Mouse (Mus musculus): ENCODE results near the gene Vldlr. TPM values are rescaled to one million over a fixed set of nuclear protein-coding genes. Genes with fewer than 3 reads are reported as not detected.

The Vldlr gene
- polyA plus RNA-seq, 1 experiment = 0.28 TPM

DNA sequence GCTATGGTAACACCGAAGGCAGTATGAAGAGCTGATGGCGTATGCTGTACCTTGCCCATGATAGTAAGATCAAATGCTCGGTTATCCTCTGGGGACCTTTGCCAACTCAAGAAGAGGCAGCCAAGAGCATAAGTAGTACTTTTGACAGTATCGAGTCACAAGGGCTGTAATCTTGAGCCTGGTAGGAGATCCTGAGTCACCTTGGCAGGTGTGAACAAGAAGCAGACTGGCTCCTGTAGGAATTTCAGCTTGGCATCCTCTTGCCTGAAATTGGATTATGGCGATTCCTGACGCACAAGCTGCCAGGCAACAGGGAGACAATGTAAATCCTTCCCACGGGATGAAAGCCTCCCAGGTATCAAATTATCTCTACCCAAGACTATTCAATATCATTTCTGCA is 32.8 kb upstream of the Vldlr start:
- H3K36me3 ChIP-seq (ENCODE audit: control insufficient read depth, insufficient read depth, low read length) = no peaks in the 10 kb centered on the region
- TF ChIP-seq CTCF (IDR thresholded peaks at IDR 0.05; ENCODE audit: control insufficient read depth, insufficient read depth, insufficient replicate concordance, low read depth, low read length) (no peak), POLR2A (IDR thresholded peaks at IDR 0.05; ENCODE audit: control insufficient read depth, low read depth, low read length) (no peak)
- no peak overlapping the region for H3K27ac ChIP-seq (ENCODE audit: control insufficient read depth, insufficient read depth, low read depth, low read length)
- no peaks in the 10 kb centered on the region for H3K4me1 ChIP-seq (ENCODE audit: control insufficient read depth, insufficient read depth, low read length)
- no peak overlapping the region for H3K4me3 ChIP-seq (ENCODE audit: control insufficient read depth, low read depth, low read length)
- H3K27me3 ChIP-seq (ENCODE audit: control insufficient read depth, insufficient read depth, low read length) = no peaks in the 10 kb centered on the region

- H3K4me3 ChIP-seq (ENCODE audit: control insufficient read depth, low read depth, low read length) = no peak overlapping the region
- no peak overlapping the region for H3K27ac ChIP-seq (ENCODE audit: control insufficient read depth, insufficient read depth, low read depth, low read length)
- H3K27me3 ChIP-seq (ENCODE audit: control insufficient read depth, insufficient read depth, low read length) = no peaks in the 10 kb centered on the region
- H3K36me3 ChIP-seq (ENCODE audit: control insufficient read depth, insufficient read depth, low read length) = no peaks in the 10 kb centered on the region
- no peaks in the 10 kb centered on the region for H3K4me1 ChIP-seq (ENCODE audit: control insufficient read depth, insufficient read depth, low read length)
- no peak for TF ChIP-seq POLR2A (IDR thresholded peaks at IDR 0.05; ENCODE audit: control insufficient read depth, low read depth, low read length)
- TF ChIP-seq CTCF (IDR thresholded peaks at IDR 0.05; ENCODE audit: control insufficient read depth, insufficient read depth, insufficient replicate concordance, low read depth, low read length) = no peak
Measured at GRCm38 (mm10) chr19:27203711-27204238, 12.5 kb upstream of the Vldlr start.

DNA sequence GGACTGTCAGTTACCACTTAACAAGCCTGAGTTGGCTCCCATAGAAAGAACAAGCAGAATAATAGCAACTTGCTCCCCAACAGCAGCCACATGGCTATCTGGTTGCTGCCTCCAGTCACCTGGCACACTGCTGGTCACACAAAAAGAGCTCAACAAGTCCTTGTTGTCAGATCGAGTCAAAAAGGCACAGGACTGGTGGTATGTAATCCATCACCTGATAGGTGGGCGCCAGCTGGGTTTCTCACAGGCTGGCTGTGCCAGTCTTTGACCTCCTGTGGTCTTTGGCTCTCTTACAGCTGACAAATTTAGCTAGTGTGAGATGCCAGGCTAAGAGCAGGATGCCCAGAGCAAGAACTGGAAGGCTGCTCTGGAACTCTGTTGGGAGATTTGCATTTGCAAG is 5.3 kb upstream of the Vldlr start:
- H3K27ac ChIP-seq (ENCODE audit: control insufficient read depth, insufficient read depth, low read depth, low read length) = no peak overlapping the region
- no peak overlapping the region for H3K4me3 ChIP-seq (ENCODE audit: control insufficient read depth, low read depth, low read length)
- no peaks in the 10 kb centered on the region for H3K36me3 ChIP-seq (ENCODE audit: control insufficient read depth, insufficient read depth, low read length)
- no peaks in the 10 kb centered on the region for H3K27me3 ChIP-seq (ENCODE audit: control insufficient read depth, insufficient read depth, low read length)
- no peaks in the 10 kb centered on the region for H3K4me1 ChIP-seq (ENCODE audit: control insufficient read depth, insufficient read depth, low read length)
- TF ChIP-seq CTCF (IDR thresholded peaks at IDR 0.05; ENCODE audit: control insufficient read depth, insufficient read depth, insufficient replicate concordance, low read depth, low read length) = no peak

DNA sequence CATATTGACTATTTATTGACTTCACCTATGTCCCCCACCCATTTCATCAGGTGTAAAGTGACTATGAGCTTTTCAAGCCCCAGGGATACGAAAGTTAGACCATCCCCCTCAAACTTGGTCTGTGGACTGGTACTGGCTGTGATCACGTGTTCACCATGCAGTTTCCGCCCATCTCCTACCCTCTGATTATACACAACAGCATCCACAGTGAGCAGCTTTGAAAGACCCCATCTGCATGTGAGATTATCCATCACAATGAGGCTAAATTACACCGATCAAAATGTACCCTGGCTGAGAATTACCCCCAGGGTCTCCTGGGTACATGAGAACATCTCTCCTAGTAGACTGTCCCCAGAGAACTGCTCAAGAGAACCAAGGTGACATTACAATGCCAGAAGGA is 688 bp upstream of the Vldlr start:
- TF ChIP-seq POLR2A (IDR thresholded peaks at IDR 0.05; ENCODE audit: control insufficient read depth, low read depth, low read length) (no peak), CTCF (IDR thresholded peaks at IDR 0.05; ENCODE audit: control insufficient read depth, insufficient read depth, insufficient replicate concordance, low read depth, low read length) (no peak)
- H3K27me3 ChIP-seq (ENCODE audit: control insufficient read depth, insufficient read depth, low read length) = no peaks in the 10 kb centered on the region

GRCm38 (mm10) chr19:27216767-27217403 is 601 bp downstream of the Vldlr start:
- peak overlapping the region; percentile 25 for H3K4me3 ChIP-seq (ENCODE audit: control insufficient read depth, low read depth, low read length)
- no peak for TF ChIP-seq POLR2A (IDR thresholded peaks at IDR 0.05; ENCODE audit: control insufficient read depth, low read depth, low read length)
- TF ChIP-seq CTCF (IDR thresholded peaks at IDR 0.05; ENCODE audit: control insufficient read depth, insufficient read depth, insufficient replicate concordance, low read depth, low read length) = no peak
- no peaks in the 10 kb centered on the region for H3K36me3 ChIP-seq (ENCODE audit: control insufficient read depth, insufficient read depth, low read length)
- peaks cover 14% of the 10 kb centered on the region for H3K4me1 ChIP-seq (ENCODE audit: control insufficient read depth, insufficient read depth, low read length)
- H3K27ac ChIP-seq (ENCODE audit: control insufficient read depth, insufficient read depth, low read depth, low read length) = no peak overlapping the region
- no peaks in the 10 kb centered on the region for H3K27me3 ChIP-seq (ENCODE audit: control insufficient read depth, insufficient read depth, low read length)

More for the DNA sequence above, 688 bp upstream of the Vldlr start:
- H3K36me3 ChIP-seq (ENCODE audit: control insufficient read depth, insufficient read depth, low read length) = no peaks in the 10 kb centered on the region
- peaks cover 14% of the 10 kb centered on the region for H3K4me1 ChIP-seq (ENCODE audit: control insufficient read depth, insufficient read depth, low read length)
- H3K4me3 ChIP-seq (ENCODE audit: control insufficient read depth, low read depth, low read length) = no peak overlapping the region
- no peak overlapping the region for H3K27ac ChIP-seq (ENCODE audit: control insufficient read depth, insufficient read depth, low read depth, low read length)

GRCm38 (mm10) chr19:27217404-27217940 is 1.2 kb downstream of the Vldlr start:
- Histone ChIP-seq H3K36me3 (ENCODE audit: control insufficient read depth, insufficient read depth, low read length) (no peaks in the 10 kb centered on the region), H3K4me1 (ENCODE audit: control insufficient read depth, insufficient read depth, low read length) (peaks cover 14% of the 10 kb centered on the region), H3K4me3 (ENCODE audit: control insufficient read depth, low read depth, low read length) (peak overlapping the region; percentile 23), H3K27me3 (ENCODE audit: control insufficient read depth, insufficient read depth, low read length) (no peaks in the 10 kb centered on the region), H3K27ac (ENCODE audit: control insufficient read depth, insufficient read depth, low read depth, low read length) (no peak overlapping the region)
- no peak for TF ChIP-seq POLR2A (IDR thresholded peaks at IDR 0.05; ENCODE audit: control insufficient read depth, low read depth, low read length)

- no peaks in the 10 kb centered on the region for H3K36me3 ChIP-seq (ENCODE audit: control insufficient read depth, insufficient read depth, low read length)
- H3K27me3 ChIP-seq (ENCODE audit: control insufficient read depth, insufficient read depth, low read length) = no peaks in the 10 kb centered on the region
- no peak overlapping the region for H3K27ac ChIP-seq (ENCODE audit: control insufficient read depth, insufficient read depth, low read depth, low read length)
- peak overlapping the region; percentile 10 for H3K4me3 ChIP-seq (ENCODE audit: control insufficient read depth, low read depth, low read length)
- no peak for TF ChIP-seq POLR2A (IDR thresholded peaks at IDR 0.05; ENCODE audit: control insufficient read depth, low read depth, low read length)
- no peak for TF ChIP-seq CTCF (IDR thresholded peaks at IDR 0.05; ENCODE audit: control insufficient read depth, insufficient read depth, insufficient replicate concordance, low read depth, low read length)
- H3K4me1 ChIP-seq (ENCODE audit: control insufficient read depth, insufficient read depth, low read length) = peaks cover 14% of the 10 kb centered on the region
Measured at GRCm38 (mm10) chr19:27217941-27218411, 1.7 kb downstream of the Vldlr start.
